Mouse (Mus musculus): ENCODE results near the gene Sufu. TPM values are rescaled to one million over a fixed set of nuclear protein-coding genes. Genes with fewer than 3 reads are reported as not detected.

Sufu gene
- total RNA-seq, 2 experiments from 2014 or later = 7.6 to 9.1 TPM

- no peak for DNase-seq
- intact Hi-C loops (cut with DNase I; ENCODE audit: low total_unique reads) = no loop called here
Measured at GRCm38 (mm10) chr19:46537357-46537756, 140.7 kb downstream of the Sufu start.

- intact Hi-C loops (cut with DNase I; ENCODE audit: low total_unique reads) = no loop called here
Measured at GRCm38 (mm10) chr19:46538213-46538612, 141.5 kb downstream of the Sufu start.

More at GRCm38 (mm10) chr19:46538213-46538612, 141.5 kb downstream of the Sufu start:
- DNase-seq = no peak

Other genes starting within 250 kb of the Sufu start
- 10 to 100 TPM; 12.9 to 21.9 TPM for gene Pitx3, start 248.6 kb upstream of the Sufu start, total RNA-seq (2021)
- 10 to 100 TPM; 45.0 to 47.8 TPM for gene Gbf1, start 244.4 kb upstream of the Sufu start, total RNA-seq (2021)
- 10 to 100 TPM in 1 of 2 experiments, 1 to 10 TPM in 1; 9.6 to 10.4 TPM for gene Nfkb2, start 92.6 kb upstream of the Sufu start, total RNA-seq (2021)
- 1 to 10 TPM; 1.4 to 1.9 TPM for gene Psd, start 69.7 kb upstream of the Sufu start, total RNA-seq (2021)
- gene Fbxl15, start 68.7 kb upstream of the Sufu start, total RNA-seq (2021) = 1 to 10 TPM; 2.4 to 2.8 TPM
- gene Cuedc2, start 58.2 kb upstream of the Sufu start, total RNA-seq (2021) = 10 to 100 TPM; 68.7 to 79.0 TPM
- 1 to 10 TPM; 1.1 TPM for gene Mfsd13a, start 55.8 kb upstream of the Sufu start, total RNA-seq (2021)
- gene 2310034G01Rik, start 46.6 kb upstream of the Sufu start, total RNA-seq (2021) = under 1 TPM; 0.16 to 0.39 TPM
- gene Actr1a, start 1.1 kb upstream of the Sufu start, total RNA-seq (2021) = 10 to 100 TPM; 58.6 to 62.7 TPM
- 10 to 100 TPM; 20.1 to 23.1 TPM for gene Trim8, start 104.8 kb downstream of the Sufu start, total RNA-seq (2021)
- gene Arl3, start 176.3 kb downstream of the Sufu start, total RNA-seq (2021) = 10 to 100 TPM; 47.1 to 56.5 TPM
- 1 to 10 TPM; 2.8 to 3.4 TPM for gene Sfxn2, start 176.5 kb downstream of the Sufu start, total RNA-seq (2021)
- gene Wbp1l, start 202.2 kb downstream of the Sufu start, total RNA-seq (2021) = 10 to 100 TPM; 30.4 to 38.5 TPM

Data from gastrocnemius, postnatal 14 days (tissue).